Mouse (Mus musculus) left cerebral cortex, postnatal 36 days (tissue): Measurements from ENCODE around the gene Gm3417. TPM values are rescaled to one million over a fixed set of nuclear protein-coding genes. Genes with fewer than 3 reads are reported as not detected.
"Not testable (repeated sequence)": the region's sequence is repeated elsewhere in the genome, so short reads cannot be mapped to it uniquely, and the experiment has no call there.

ENCODE experiments used
- DNase-seq, 2 experiments: peaks; one replicate each; pipeline ENCODE4 v3.0.0; 2021 to 2022; ENCODE audit warnings: low spot score in 2 of 2, mixed read lengths in 1 of 2
- intact Hi-C: fragments of 180-260 bp; cut with DNase I; formaldehyde crosslinking; loops from one replicate; pipeline ENCODE4 v1.15.1; 2025
- total RNA-seq, 2 experiments: library from RNA; stranded (reverse); gene quantifications; 2 replicates each; pipeline ENCODE4 v1.2.3; 2021

The Gm3417 gene
- total RNA-seq, result not detected

DNA sequence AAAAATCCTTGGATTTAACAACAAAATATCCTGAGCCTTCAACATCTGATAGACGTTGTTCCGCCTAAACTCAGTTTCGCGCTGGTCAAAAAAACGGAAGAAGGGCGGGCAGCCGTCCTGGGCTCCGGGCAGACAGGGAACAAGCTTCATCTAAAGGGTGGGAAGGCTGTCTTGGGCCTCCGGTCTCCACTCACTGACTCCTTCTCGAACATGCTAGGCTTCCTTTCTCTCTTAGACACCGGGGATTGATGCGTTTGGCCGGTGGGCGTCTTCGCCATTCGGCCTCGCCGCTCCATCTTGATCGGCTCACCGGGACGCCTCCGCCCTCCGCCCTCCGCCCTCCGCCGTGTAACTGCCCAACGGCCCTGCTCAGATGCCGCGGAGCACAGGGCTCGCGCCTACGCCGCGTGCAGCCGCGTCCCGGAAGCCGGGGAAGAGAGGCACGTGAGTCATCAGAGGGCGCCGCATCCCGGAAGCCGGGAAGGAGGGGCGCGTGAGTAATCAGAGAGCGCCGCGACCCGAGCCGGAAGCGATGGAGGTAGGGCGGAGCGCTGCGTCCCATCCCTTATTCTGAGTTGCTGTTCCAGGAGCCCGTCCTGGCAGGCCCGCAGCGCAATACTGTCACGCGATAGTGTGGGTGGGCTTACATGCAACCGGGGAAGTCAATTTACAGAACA is at the start of gene Gm3417, which contains the start of gene 9030025P20Rik:
TSS of gene Gm3417 (minus strand) at position 429 of the 677 bp plus-strand sequence.
TSS of gene 9030025P20Rik (plus strand) at position 107 of the 677 bp plus-strand sequence.
- intact Hi-C loops, result not testable (repeated sequence)

DNA sequence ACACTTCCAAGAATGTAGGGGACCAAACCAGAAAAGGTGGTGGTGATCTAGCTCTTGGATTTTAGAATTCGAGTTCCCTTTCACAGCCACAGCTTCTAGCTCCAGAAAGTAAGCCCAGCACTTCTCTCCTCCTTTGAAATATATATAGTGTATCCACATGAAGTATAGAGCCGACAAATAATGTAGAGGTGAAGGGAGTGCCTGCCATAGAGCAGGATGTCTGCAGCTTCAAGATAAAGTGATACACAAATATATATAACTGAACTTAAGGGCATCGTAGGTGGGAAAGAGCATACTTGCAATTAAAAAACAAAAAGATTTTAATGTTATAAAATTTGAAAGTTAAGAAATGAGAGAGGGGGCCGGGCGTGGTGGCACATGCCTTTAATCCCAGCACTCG is 46.9 kb upstream of the Gm3417 start:
- DNase-seq, result not testable (repeated sequence)

More for the DNA sequence above, at the start of gene Gm3417, which contains the start of gene 9030025P20Rik:
- DNase-seq, result not testable (repeated sequence)

DNA sequence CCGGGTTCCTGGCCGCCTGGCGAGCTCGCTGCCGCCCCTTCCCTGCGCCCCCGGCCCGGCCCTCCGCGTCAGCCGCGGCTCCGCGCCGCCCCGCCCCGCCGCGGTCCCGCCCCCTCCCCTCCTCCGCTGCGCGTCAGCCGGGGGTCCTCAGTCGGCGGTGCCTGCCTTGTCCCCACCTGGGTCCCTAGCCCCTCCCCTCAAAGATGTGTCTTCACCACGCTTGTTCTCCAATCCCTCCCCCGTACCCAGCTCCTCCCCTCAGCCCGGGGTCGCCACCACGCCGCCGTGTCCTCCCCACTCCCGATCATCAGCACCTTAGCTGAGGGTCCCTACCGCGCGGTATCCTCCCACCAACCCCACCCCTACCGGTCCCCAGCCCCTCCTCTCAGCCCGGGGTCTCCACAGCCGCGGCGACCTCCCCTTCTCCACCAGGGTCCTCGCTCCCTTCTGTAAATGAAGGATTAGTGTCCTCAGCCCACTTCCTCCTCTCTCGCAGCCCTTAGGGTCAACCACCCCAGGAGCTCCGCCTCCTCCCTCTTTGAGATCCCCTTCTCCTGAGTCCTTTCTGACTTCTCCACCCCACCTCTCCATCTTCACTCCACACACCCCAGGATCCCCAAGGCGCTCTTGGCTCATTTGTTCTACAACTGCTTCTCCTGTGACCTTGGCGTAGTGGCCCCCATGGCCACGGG is 46.1 kb upstream of the Gm3417 start:
- intact Hi-C loops, DNase-seq: not testable (repeated sequence)

More for the DNA sequence above, 46.9 kb upstream of the Gm3417 start:
- intact Hi-C loops, result not testable (repeated sequence)

DNA sequence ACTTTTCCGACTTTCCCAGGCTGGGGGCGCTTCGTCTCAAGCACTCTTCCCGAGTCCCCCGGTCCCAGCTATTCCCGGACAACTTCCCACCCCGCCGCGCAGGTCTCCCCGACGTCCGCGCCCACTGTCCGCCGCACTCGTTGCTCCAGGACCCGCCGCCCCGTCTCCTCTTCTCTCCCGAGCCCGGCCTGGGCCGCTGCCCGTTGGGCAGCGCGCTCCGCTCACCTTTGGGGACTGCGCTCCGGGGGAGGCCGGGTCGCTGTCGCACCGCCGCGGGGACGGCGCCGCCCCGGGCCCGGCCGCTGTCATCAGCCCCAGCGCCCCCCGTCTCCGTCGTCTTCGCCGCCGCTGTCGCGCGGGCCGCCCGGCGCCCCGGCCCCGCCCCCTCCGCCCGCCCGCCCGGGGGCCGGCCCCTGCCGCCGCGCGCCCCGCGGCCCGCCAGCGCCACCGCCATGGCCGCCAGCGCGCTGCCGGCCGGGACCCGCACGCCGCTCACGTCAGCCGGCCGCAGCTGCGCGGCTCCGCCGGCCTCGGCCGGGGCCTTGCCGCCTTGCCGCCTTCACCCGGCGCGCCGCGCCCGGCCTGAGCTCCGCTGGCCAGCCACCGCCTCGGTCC is 45.4 kb upstream of the Gm3417 start:
- DNase-seq, intact Hi-C loops: not testable (repeated sequence)

DNA sequence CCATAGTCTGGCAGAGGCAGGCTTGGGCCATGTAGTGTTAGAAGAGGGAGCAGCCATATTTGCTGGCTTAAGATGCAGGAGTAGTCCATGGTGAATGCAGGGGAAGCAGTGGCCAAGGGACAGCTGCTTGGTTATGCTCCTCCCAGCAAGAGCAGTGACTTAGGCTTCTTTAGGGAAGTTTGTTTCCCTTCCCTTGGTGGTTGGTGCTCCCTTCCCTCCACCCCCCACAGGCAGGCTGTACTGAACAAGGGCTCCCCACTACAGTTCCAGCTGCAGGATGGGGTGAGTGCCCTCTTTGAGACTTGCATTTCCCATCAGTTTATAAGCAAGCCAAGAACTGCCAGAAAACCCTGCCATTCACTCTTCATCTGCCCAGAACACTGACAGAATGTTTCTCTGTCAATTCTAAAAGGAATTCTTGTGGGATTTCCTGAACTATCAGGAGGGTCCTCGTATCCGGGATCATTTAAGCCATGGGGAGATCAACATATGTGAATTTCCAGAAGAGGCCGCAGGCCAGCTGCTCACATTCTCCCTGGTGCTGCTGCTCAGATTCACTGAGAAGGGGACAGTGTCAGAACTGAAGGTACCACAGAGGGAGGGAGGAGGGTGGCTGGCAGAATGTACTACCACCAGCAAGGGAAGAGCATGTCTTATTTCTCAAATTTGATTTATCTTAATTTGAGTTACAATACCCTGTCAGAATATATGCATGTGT is 43.1 kb upstream of the Gm3417 start:
- peak; percentile 7 to 18 for DNase-seq
- intact Hi-C loops, result not testable (repeated sequence)

DNA sequence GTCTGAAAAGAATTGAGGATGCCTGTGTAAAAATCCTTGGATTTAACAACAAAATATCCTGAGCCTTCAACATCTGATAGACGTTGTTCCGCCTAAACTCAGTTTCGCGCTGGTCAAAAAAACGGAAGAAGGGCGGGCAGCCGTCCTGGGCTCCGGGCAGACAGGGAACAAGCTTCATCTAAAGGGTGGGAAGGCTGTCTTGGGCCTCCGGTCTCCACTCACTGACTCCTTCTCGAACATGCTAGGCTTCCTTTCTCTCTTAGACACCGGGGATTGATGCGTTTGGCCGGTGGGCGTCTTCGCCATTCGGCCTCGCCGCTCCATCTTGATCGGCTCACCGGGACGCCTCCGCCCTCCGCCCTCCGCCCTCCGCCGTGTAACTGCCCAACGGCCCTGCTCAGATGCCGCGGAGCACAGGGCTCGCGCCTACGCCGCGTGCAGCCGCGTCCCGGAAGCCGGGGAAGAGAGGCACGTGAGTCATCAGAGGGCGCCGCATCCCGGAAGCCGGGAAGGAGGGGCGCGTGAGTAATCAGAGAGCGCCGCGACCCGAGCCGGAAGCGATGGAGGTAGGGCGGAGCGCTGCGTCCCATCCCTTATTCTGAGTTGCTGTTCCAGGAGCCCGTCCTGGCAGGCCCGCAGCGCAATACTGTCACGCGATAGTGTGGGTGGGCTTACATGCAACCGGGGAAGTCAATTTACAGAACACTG is 31.3 kb upstream of the Gm3417 start, which contains the start of gene Gm3435:
TSS of gene Gm3435 (plus strand) at position 471 of the 708 bp plus-strand sequence.
- intact Hi-C loops, DNase-seq: not testable (repeated sequence)

DNA sequence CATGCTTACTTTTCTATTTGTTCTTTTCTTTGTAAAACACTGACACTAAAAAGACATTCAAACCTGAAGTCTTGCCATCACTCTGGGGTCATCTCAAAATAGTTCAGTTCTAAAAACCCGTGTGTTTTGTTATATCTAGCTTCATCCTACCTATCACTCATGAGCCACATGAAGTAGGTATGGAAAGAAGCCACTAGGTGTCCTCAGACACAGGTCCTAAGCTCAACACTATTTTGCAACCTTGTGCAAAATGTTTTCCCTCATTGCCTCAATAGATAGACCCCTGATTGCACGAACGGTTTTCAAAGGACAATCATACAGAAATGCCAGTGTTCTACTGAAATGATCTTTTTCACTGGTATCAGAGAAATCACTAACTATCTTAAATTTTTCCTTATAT is 30.5 kb upstream of the Gm3417 start:
- intact Hi-C loops, DNase-seq: not testable (repeated sequence)

DNA sequence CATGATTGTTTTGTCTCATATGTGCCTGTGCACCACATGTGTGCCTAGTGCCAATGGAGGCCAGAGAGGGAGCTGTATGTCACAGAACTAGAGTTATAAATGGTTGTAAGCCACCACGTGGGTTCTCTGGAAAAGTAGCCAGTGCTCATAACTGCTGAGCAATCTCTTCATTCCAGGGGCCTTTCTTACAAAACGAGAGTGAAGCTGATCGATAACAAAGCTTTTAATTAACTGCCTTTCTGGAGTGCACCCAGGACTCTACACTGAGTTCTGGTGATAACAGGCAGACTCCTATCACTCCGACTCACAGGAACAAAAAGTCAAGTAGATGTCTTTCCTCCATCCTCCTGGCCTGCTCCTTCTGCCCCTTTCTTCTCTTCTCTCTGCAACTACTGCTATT is 21.5 kb upstream of the Gm3417 start:
- DNase-seq, intact Hi-C loops: not testable (repeated sequence)

DNA sequence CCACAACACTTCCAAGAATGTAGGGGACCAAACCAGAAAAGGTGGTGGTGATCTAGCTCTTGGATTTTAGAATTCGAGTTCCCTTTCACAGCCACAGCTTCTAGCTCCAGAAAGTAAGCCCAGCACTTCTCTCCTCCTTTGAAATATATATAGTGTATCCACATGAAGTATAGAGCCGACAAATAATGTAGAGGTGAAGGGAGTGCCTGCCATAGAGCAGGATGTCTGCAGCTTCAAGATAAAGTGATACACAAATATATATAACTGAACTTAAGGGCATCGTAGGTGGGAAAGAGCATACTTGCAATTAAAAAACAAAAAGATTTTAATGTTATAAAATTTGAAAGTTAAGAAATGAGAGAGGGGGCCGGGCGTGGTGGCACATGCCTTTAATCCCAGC is 15.6 kb upstream of the Gm3417 start:
- DNase-seq, intact Hi-C loops: not testable (repeated sequence)

DNA sequence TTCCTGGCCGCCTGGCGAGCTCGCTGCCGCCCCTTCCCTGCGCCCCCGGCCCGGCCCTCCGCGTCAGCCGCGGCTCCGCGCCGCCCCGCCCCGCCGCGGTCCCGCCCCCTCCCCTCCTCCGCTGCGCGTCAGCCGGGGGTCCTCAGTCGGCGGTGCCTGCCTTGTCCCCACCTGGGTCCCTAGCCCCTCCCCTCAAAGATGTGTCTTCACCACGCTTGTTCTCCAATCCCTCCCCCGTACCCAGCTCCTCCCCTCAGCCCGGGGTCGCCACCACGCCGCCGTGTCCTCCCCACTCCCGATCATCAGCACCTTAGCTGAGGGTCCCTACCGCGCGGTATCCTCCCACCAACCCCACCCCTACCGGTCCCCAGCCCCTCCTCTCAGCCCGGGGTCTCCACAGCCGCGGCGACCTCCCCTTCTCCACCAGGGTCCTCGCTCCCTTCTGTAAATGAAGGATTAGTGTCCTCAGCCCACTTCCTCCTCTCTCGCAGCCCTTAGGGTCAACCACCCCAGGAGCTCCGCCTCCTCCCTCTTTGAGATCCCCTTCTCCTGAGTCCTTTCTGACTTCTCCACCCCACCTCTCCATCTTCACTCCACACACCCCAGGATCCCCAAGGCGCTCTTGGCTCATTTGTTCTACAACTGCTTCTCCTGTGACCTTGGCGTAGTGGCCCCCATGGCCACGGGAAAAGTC is 14.7 kb upstream of the Gm3417 start:
- DNase-seq, intact Hi-C loops: not testable (repeated sequence)

DNA sequence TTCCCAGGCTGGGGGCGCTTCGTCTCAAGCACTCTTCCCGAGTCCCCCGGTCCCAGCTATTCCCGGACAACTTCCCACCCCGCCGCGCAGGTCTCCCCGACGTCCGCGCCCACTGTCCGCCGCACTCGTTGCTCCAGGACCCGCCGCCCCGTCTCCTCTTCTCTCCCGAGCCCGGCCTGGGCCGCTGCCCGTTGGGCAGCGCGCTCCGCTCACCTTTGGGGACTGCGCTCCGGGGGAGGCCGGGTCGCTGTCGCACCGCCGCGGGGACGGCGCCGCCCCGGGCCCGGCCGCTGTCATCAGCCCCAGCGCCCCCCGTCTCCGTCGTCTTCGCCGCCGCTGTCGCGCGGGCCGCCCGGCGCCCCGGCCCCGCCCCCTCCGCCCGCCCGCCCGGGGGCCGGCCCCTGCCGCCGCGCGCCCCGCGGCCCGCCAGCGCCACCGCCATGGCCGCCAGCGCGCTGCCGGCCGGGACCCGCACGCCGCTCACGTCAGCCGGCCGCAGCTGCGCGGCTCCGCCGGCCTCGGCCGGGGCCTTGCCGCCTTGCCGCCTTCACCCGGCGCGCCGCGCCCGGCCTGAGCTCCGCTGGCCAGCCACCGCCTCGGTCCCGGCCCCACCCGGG is 14.0 kb upstream of the Gm3417 start:
- DNase-seq, intact Hi-C loops: not testable (repeated sequence)

DNA sequence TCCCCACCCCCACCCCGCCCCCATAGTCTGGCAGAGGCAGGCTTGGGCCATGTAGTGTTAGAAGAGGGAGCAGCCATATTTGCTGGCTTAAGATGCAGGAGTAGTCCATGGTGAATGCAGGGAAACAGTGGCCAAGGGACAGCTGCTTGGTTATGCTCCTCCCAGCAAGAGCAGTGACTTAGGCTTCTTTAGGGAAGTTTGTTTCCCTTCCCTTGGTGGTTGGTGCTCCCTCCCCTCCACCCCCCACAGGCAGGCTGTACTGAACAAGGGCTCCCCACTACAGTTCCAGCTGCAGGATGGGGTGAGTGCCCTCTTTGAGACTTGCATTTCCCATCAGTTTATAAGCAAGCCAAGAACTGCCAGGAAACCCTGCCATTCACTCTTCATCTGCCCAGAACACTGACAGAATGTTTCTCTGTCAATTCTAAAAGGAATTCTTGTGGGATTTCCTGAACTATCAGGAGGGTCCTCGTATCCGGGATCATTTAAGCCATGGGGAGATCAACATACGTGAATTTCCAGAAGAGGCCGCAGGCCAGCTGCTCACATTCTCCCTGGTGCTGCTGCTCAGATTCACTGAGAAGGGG is 11.6 kb upstream of the Gm3417 start:
- intact Hi-C loops, result not testable (repeated sequence)

DNA sequence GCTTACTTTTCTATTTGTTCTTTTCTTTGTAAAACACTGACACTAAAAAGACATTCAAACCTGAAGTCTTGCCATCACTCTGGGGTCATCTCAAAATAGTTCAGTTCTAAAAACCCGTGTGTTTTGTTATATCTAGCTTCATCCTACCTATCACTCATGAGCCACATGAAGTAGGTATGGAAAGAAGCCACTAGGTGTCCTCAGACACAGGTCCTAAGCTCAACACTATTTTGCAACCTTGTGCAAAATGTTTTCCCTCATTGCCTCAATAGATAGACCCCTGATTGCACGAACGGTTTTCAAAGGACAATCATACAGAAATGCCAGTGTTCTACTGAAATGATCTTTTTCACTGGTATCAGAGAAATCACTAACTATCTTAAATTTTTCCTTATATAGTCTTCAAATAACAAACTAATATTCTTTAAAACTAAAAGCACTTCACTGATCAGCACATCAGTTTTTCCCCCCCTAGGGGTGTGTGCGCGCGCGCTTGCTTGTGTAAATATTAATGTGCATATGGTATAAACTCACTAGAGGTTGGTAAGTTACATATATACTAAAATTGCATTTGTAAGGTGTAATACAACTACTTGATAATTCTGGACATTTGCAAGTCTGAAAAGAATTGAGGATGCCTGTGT is 750 bp downstream of the Gm3417 start:
- intact Hi-C loops, DNase-seq: not testable (repeated sequence)

More for the DNA sequence above, 11.6 kb upstream of the Gm3417 start:
- peak in 1 of 2 experiments; percentile 2 for DNase-seq

DNA sequence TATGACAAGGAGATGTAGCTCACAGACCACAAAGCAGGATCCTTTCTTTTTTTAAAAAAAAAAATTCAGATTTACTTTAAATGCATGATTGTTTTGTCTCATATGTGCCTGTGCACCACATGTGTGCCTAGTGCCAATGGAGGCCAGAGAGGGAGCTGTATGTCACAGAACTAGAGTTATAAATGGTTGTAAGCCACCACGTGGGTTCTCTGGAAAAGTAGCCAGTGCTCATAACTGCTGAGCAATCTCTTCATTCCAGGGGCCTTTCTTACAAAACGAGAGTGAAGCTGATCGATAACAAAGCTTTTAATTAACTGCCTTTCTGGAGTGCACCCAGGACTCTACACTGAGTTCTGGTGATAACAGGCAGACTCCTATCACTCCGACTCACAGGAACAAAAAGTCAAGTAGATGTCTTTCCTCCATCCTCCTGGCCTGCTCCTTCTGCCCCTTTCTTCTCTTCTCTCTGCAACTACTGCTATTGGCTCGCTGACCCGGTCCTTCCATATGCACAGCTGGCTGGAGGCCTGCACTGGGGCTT is 10.1 kb downstream of the Gm3417 start:
- intact Hi-C loops, DNase-seq: not testable (repeated sequence)

DNA sequence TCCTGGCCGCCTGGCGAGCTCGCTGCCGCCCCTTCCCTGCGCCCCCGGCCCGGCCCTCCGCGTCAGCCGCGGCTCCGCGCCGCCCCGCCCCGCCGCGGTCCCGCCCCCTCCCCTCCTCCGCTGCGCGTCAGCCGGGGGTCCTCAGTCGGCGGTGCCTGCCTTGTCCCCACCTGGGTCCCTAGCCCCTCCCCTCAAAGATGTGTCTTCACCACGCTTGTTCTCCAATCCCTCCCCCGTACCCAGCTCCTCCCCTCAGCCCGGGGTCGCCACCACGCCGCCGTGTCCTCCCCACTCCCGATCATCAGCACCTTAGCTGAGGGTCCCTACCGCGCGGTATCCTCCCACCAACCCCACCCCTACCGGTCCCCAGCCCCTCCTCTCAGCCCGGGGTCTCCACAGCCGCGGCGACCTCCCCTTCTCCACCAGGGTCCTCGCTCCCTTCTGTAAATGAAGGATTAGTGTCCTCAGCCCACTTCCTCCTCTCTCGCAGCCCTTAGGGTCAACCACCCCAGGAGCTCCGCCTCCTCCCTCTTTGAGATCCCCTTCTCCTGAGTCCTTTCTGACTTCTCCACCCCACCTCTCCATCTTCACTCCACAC is 16.9 kb downstream of the Gm3417 start:
- DNase-seq, intact Hi-C loops: not testable (repeated sequence)

DNA sequence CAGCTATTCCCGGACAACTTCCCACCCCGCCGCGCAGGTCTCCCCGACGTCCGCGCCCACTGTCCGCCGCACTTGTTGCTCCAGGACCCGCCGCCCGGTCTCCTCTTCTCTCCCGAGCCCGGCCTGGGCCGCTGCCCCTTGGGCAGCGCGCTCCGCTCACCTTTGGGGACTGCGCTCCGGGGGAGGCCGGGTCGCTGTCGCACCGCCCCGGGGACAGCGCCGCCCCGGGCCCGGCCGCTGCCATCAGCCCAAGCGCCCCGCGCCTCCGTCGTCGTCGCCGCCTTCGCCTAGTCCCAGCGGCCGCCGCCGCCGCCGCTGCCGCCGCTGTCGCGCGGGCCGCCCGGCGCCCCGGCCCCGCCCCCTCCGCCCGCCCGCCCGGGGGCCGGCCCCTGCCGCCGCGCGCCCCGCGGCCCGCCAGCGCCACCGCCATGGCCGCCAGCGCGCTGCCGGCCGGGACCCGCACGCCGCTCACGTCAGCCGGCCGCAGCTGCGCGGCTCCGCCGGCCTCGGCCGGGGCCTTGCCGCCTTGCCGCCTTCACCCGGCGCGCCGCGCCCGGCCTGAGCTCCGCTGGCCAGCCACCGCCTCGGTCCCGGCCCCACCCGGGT is 17.5 kb downstream of the Gm3417 start, which contains the start of gene Phf10:
TSS of gene Phf10 (minus strand) at position 323 of the 606 bp plus-strand sequence.
- DNase-seq, result peak; percentile 19 to 37
- intact Hi-C loops, result not testable (repeated sequence)
